Mouse (Mus musculus) brain, embryonic 14.5 days (tissue): ENCODE measurements around the gene Tex52.

ENCODE experiments used
- CTCF ChIP-seq: fragments of 200-500 bp; IDR thresholded peaks from 2 replicates; pipeline ENCODE4 v1.5.1; 2012; ENCODE audit warnings: inconsistent platforms, mild to moderate bottlenecking, moderate library complexity, borderline replicate concordance; ENCODE audit not compliant: insufficient read depth, insufficient read length; ENCODE audit errors: extremely low read depth
- POLR2A ChIP-seq: fragments of 200-500 bp; IDR thresholded peaks from 2 replicates; pipeline ENCODE4 v1.6.1; 2012; ENCODE audit warnings: mild to moderate bottlenecking, inconsistent platforms, borderline replicate concordance; ENCODE audit not compliant: poor library complexity, insufficient read depth, insufficient read length, severe bottlenecking; ENCODE audit errors: extremely low read depth

DNA sequence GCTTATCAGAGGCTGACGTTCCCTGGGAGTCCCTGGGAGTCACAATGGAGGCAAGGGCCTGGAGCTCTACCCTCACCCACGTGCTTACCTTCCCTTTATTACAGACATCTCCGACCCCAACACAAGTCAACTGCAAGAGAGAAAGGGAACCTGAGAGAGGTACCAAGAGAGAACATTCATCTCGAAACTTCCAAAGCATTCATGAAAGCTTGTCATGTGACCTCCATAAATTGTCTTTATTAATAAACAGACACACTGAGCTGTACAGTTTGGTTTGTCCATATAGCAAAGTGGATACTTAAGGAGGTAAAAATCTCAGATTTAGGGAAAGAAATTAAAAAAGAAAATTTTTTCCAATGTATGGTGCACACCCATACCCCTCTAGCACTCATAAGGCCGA is 40.9 kb downstream of the Tex52 start:
- TF ChIP-seq CTCF: no peak
- TF ChIP-seq POLR2A: no peak
